Mouse (Mus musculus) lung, embryonic 15.5 days (tissue): Measurements from ENCODE around the gene Prrx1. TPM values are rescaled to one million over a fixed set of nuclear protein-coding genes. Genes with fewer than 3 reads are reported as not detected.
A peak's percentile ranks its signal among the peaks of the same experiment; 100 is the strongest.

ENCODE experiments used
- ATAC-seq: fragments of 200-750 bp; cut with Nextera tagmentation; 2 replicates; pipeline ENCODE4 v1.8.0; 2017; ENCODE audit warnings: moderate number of reproducible peaks, borderline replicate concordance; ENCODE audit not compliant: low FRiP score, low TSS enrichment; ENCODE audit errors: extremely low read depth
- H3K27ac ChIP-seq: fragments of 300-500 bp; sonication (generic); 2 replicates; pipeline ENCODE4 v1.5.1; 2015; ENCODE audit warnings: moderate library complexity, mild to moderate bottlenecking, inconsistent platforms
- H3K27me3 ChIP-seq: fragments of 300-500 bp; sonication (generic); 2 replicates; pipeline ENCODE4 v1.6.1; 2015; ENCODE audit warnings: inconsistent platforms
- H3K36me3 ChIP-seq: fragments of 300-500 bp; sonication (generic); 2 replicates; pipeline ENCODE4 v1.6.1; 2015; ENCODE audit warnings: inconsistent platforms
- H3K4me1 ChIP-seq: fragments of 300-500 bp; sonication (generic); 2 replicates; pipeline ENCODE4 v1.6.1; 2015; ENCODE audit warnings: inconsistent platforms
- H3K4me2 ChIP-seq: fragments of 300-500 bp; sonication (generic); 2 replicates; pipeline ENCODE4 v1.6.1; 2015; ENCODE audit warnings: inconsistent platforms, mild to moderate bottlenecking, moderate library complexity
- H3K4me3 ChIP-seq: fragments of 300-500 bp; sonication (generic); 2 replicates; pipeline ENCODE4 v1.5.1; 2015; ENCODE audit warnings: mild to moderate bottlenecking, inconsistent platforms
- H3K9ac ChIP-seq: fragments of 300-500 bp; sonication (generic); 2 replicates; pipeline ENCODE4 v1.6.1; 2015; ENCODE audit warnings: inconsistent platforms
- H3K9me3 ChIP-seq: fragments of 300-500 bp; sonication (generic); 2 replicates; pipeline ENCODE4 v1.6.1; 2016; ENCODE audit warnings: inconsistent platforms
- WGBS: fragments of 180-500 bp; shearing (Covaris S2); methylation state at CpG from one replicate; pipeline ENCODE4 v1.1.7; 2015; 5-methylcytosine and 5-hydroxymethylcytosine counted together
- polyA plus RNA-seq: library from polyadenylated mRNA; unstranded; fragments of >200 nt; fragmentation: Nextera tagmentation; extraction: Ambion mirVana; gene quantifications from 2 replicates; pipeline ENCODE4 v1.2.1, GENCODE M21; 2015

Gene Prrx1
- 10.6 and 11.5 TPM in 2 replicates for polyA plus RNA-seq

DNA sequence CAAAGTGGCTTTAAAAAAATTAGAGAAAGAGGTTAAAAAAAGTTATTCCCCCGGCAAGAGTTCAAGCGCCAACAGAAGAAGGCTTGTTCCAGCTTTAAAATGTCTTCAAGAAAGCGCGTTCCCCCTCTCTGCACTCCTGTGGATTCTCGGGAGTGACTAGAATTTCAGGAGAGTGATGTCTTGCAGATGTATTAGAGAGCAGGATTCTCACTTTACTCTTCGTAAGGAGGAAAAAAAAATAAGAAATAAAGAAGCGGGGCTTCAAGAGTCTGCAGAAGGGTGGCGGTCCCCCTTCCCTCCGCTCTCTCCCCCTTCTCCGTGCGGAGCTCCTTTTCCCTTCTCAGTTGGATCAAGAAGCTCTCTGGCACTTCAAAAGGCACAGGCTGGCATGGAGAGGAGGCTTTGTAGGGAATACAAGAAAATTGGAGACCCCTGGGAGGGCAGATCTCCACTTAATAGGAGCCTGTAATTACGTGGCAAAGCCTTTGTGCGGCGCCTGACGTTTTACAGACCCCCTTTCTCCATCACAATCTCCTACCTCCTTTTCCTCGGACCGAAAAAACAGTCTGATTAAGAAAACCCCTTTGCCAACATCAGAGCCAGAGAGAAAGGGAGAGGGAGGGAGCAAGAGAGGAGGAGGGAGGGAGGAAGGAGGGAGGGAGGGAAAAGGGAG, at the start of gene Prrx1:
Prrx1 (minus strand) TSS at position 610 of the 673 bp plus-strand sequence.
- peak within 1 kb of the TSS; percentile 78 for H3K27ac ChIP-seq
- under 1% methylated on average over 17 of the region's 17 CpGs for WGBS

GRCm38 (mm10) chr1:163362202-163362601, 48.7 kb upstream of the Prrx1 start:
- no peaks in the 10 kb centered on the region for H3K27me3 ChIP-seq
- H3K4me1 ChIP-seq = peaks cover 22% of the 10 kb centered on the region; the same call in 1 of the 2 replicates
- H3K9ac ChIP-seq = no peak overlapping the region
- no peak for ATAC-seq
- H3K36me3 ChIP-seq = no peaks in the 10 kb centered on the region
- H3K27ac ChIP-seq = peak overlapping the region; percentile 66
- H3K4me2 ChIP-seq = no peak overlapping the region
- H3K4me3 ChIP-seq = no peak overlapping the region
- no peaks in the 10 kb centered on the region for H3K9me3 ChIP-seq
- WGBS = 64% methylated on average over 8 of the region's 8 CpGs

More for the DNA sequence above, at the start of gene Prrx1:
- no peaks in the 10 kb centered on the region for H3K9me3 ChIP-seq
- H3K9ac ChIP-seq = peak within 1 kb of the TSS; percentile 41
- no peaks in the 10 kb centered on the region for H3K36me3 ChIP-seq
- H3K4me2 ChIP-seq = peak within 1 kb of the TSS; percentile 93
- peak within 1 kb of the TSS; percentile 57 for H3K4me3 ChIP-seq
- H3K27me3 ChIP-seq = peaks cover 85% of the 10 kb centered on the region
- ATAC-seq = peak; percentile 39; the same call in 1 of the 2 replicates
- peaks cover 34% of the 10 kb centered on the region for H3K4me1 ChIP-seq

DNA sequence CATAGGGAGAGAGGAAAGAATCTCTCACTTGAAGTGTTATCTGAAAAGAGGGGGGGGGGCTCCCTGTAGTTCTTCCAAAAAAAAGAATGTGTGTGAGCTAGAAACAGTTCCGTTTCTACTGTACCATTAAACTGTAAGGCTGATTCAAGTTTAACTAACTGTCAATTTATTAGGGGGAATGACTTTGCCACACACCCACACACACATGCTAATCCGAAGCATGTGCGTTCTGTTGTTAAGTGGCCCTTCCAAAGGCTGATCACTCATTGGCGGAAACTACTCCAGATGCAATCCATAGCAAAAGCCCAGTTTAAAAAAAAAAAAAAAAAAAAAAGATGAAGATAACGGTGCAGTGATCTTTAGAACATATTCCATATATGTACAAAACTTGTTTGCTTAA, 47.9 kb upstream of the Prrx1 start:
- Histone ChIP-seq H3K4me3 (no peak overlapping the region), H3K9ac (no peak overlapping the region), H3K27me3 (no peaks in the 10 kb centered on the region), H3K36me3 (no peaks in the 10 kb centered on the region), H3K4me1 (peaks cover 22% of the 10 kb centered on the region; the same call in 1 of the 2 replicates), H3K9me3 (no peaks in the 10 kb centered on the region), H3K4me2 (peak overlapping the region; percentile 10; the same call in 1 of the 2 replicates), H3K27ac (peak overlapping the region; percentile 44; the same call in 1 of the 2 replicates)
- WGBS = 54% methylated on average over 5 of the region's 5 CpGs
- ATAC-seq = peak; percentile 52; the same call in 1 of the 2 replicates

DNA sequence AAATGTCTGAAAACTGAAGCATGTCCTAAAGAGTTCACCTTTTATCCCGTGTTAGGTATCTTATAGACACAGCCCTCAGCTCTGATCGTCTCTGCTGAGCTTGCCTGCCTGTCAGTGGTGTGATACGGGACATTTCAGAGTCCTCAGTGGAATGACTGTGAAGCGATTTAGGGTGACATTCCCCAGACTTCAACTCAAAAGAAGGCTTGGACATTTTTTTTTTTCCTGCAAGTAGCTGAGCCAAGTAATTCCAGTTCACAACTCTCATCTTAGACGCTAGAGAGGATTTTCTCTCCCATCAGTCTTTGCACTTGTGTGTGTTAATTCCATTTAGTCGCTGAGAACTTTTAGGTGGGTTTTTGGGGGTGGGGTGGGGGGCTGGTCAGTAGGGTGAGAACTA, 47.3 kb upstream of the Prrx1 start:
- Histone ChIP-seq H3K9ac (no peak overlapping the region), H3K4me2 (peak overlapping the region; percentile 10; the same call in 1 of the 2 replicates), H3K9me3 (no peaks in the 10 kb centered on the region), H3K36me3 (no peaks in the 10 kb centered on the region), H3K27me3 (no peaks in the 10 kb centered on the region), H3K4me1 (peaks cover 22% of the 10 kb centered on the region; the same call in 1 of the 2 replicates), H3K4me3 (no peak overlapping the region), H3K27ac (peak overlapping the region; percentile 44; the same call in 1 of the 2 replicates)
- no peak for ATAC-seq
- whole genome bisulfite sequencing = 32% methylated on average over 6 of the region's 6 CpGs

GRCm38 (mm10) chr1:163359521-163359920, 46.0 kb upstream of the Prrx1 start:
- Histone ChIP-seq H3K36me3 (no peaks in the 10 kb centered on the region), H3K9ac (no peak overlapping the region), H3K27ac (no peak overlapping the region), H3K4me1 (peaks cover 22% of the 10 kb centered on the region; the same call in 1 of the 2 replicates), H3K9me3 (no peaks in the 10 kb centered on the region), H3K4me3 (no peak overlapping the region), H3K4me2 (no peak overlapping the region), H3K27me3 (no peaks in the 10 kb centered on the region)
- 84% methylated on average over 3 of the region's 3 CpGs for WGBS
- ATAC-seq = no peak

DNA sequence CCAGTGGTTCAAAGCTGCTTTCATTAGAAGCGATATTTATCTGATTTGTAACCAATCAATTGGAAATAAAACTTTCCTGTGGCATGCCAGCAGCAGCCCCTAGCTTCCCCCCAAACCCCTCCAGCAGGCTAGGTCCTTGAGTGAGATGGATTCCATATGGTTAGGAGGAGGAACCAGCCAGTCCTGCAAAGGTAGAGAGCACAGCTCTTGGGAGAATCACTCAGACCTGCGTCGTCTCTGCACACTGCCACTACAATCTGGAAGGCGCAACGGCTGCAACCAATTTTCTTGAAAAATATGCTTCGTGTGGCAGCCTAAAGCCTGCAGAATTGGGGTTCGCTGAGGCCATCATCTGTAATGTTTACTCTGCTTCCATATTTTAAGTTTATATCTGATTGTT, 44.7 kb upstream of the Prrx1 start:
- Histone ChIP-seq H3K27me3 (no peaks in the 10 kb centered on the region), H3K9me3 (no peaks in the 10 kb centered on the region), H3K27ac (no peak overlapping the region), H3K36me3 (no peaks in the 10 kb centered on the region), H3K4me3 (no peak overlapping the region), H3K9ac (no peak overlapping the region), H3K4me1 (peaks cover 22% of the 10 kb centered on the region; the same call in 1 of the 2 replicates), H3K4me2 (no peak overlapping the region)
- 30% methylated on average over 7 of the region's 7 CpGs for WGBS
- no peak for ATAC-seq

DNA sequence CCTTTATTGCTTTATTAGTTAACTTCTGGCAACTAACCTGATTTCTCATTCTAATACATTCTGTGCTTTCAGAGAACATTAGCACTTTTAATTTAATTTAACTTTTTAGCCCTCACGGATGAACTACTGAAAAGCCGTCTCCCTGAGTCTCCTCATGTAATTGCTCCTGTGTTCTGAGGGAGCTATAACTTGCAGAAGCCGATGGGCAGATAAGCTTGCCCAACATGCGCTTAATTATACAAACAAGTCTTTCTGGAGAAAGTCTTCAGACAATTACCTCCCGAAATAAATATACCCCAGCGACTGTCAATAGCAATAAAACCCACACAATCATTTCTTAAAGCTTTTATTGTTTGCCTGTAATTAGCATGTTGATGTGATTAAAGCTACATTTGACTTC, 44.2 kb upstream of the Prrx1 start:
- no peak overlapping the region for H3K27ac ChIP-seq
- H3K36me3 ChIP-seq = no peaks in the 10 kb centered on the region
- H3K9ac ChIP-seq = no peak overlapping the region
- no peak overlapping the region for H3K4me2 ChIP-seq
- no peaks in the 10 kb centered on the region for H3K27me3 ChIP-seq
- ATAC-seq = no peak
- no peak overlapping the region for H3K4me3 ChIP-seq
- peaks cover 22% of the 10 kb centered on the region; the same call in 1 of the 2 replicates for H3K4me1 ChIP-seq
- 44% methylated on average over 6 of the region's 6 CpGs for WGBS
- no peaks in the 10 kb centered on the region for H3K9me3 ChIP-seq

DNA sequence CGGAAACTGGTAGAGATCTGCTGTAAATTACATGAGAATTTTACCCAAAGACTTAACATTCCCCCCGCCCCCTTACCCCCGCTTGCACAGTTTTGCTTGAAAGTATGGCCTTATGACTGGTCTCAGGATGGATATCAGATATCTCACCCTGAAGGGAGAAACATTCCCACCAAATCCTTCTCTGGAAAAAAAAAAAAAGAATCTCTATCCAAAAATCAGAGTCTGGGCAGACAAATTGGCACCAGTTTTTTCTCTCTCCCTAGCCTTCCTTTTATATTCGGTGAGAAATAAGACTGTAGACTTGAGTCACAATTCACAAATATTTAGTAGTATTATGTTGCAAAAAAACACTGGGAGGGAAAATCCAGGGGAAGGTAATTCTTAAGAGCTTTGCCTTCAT, 42.7 kb upstream of the Prrx1 start:
- H3K27me3 ChIP-seq = no peaks in the 10 kb centered on the region
- WGBS = 64% methylated on average over 4 of the region's 4 CpGs
- no peak overlapping the region for H3K9ac ChIP-seq
- no peak for ATAC-seq
- no peaks in the 10 kb centered on the region for H3K36me3 ChIP-seq
- no peak overlapping the region for H3K4me3 ChIP-seq
- H3K9me3 ChIP-seq = no peaks in the 10 kb centered on the region
- H3K27ac ChIP-seq = no peak overlapping the region
- H3K4me2 ChIP-seq = no peak overlapping the region
- H3K4me1 ChIP-seq = peaks cover 12% of the 10 kb centered on the region; the same call in 1 of the 2 replicates

- 21% methylated on average over 3 of the region's 3 CpGs for WGBS
- no peak overlapping the region for H3K9ac ChIP-seq
- H3K36me3 ChIP-seq = no peaks in the 10 kb centered on the region
- H3K4me3 ChIP-seq = no peak overlapping the region
- H3K4me2 ChIP-seq = no peak overlapping the region
- ATAC-seq = no peak
- H3K27me3 ChIP-seq = no peaks in the 10 kb centered on the region
- peaks cover 8% of the 10 kb centered on the region; the same call in 1 of the 2 replicates for H3K4me1 ChIP-seq
- H3K9me3 ChIP-seq = no peaks in the 10 kb centered on the region
- H3K27ac ChIP-seq = no peak overlapping the region
Observed at GRCm38 (mm10) chr1:163355626-163356156, 42.2 kb upstream of the Prrx1 start.

DNA sequence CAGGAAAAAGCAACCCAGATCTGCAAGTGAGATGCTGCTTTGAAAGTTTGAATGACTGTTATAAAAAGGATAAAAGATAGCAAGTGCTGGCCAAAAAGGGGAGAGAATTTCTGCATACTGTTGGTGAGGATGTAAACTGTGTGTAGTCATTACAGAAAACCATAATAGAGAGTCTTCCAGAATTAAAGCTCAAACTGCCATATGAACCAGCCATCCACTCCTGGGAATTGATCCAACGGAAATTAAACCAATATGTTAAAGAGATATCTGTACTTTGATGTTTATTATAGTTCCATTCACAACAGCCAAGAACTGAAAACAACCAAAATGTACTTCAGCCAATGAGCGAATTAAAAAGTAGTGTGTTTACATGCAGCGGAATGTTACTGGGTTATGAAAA, 37.5 kb upstream of the Prrx1 start:
- Histone ChIP-seq H3K4me3 (no peak overlapping the region), H3K4me1 (no peaks in the 10 kb centered on the region), H3K9ac (no peak overlapping the region), H3K27me3 (no peaks in the 10 kb centered on the region), H3K27ac (no peak overlapping the region), H3K9me3 (no peaks in the 10 kb centered on the region), H3K4me2 (no peak overlapping the region), H3K36me3 (no peaks in the 10 kb centered on the region)
- 59% methylated on average over 3 of the region's 3 CpGs for WGBS
- ATAC-seq = no peak

DNA sequence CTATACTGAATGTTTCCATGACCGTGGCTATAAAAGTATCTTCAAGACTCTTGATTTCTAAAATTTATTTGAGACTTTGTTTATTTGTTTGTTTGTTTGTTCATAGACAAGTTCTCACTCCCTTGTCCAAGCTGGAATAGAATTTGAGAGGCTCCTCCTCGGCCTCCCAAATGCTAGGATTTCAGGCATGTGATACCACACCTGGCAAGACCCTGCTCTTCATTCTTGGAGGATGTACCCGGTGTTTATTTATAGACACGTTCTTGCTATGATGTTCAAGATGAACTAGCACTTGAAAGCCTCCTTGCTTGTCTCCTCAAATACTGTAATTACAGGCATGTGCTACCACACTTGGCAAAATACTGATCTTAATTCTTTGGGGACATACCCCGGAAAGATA, 32.0 kb upstream of the Prrx1 start:
- H3K4me2 ChIP-seq = no peak overlapping the region
- ATAC-seq = no peak
- no peaks in the 10 kb centered on the region for H3K9me3 ChIP-seq
- 74% methylated on average over 5 of the region's 5 CpGs for WGBS
- H3K27ac ChIP-seq = no peak overlapping the region
- no peak overlapping the region for H3K9ac ChIP-seq
- H3K36me3 ChIP-seq = no peaks in the 10 kb centered on the region
- no peaks in the 10 kb centered on the region for H3K27me3 ChIP-seq
- no peak overlapping the region for H3K4me3 ChIP-seq
- H3K4me1 ChIP-seq = no peaks in the 10 kb centered on the region

DNA sequence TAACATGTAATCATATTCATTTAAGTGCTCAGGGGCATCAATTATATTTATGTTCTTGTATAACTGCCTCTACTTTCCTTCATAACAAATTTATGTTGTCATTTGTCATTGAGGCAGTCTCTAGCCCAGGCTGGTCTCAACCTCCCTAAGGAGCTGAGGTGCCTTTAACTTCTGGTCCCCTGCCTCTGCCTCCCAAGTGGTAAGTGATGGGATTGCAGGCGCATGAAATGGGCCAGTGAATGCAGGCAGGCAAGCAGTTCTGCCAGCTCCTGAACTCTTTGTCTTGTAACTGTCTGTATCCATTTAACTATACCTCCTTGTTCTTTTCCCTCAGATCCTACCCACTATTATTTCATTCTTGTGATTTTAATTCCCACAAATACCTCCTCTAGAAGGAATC, 31.4 kb upstream of the Prrx1 start:
- Histone ChIP-seq H3K9me3 (no peaks in the 10 kb centered on the region), H3K4me1 (no peaks in the 10 kb centered on the region), H3K4me3 (no peak overlapping the region), H3K4me2 (no peak overlapping the region), H3K9ac (no peak overlapping the region), H3K27ac (no peak overlapping the region), H3K36me3 (no peaks in the 10 kb centered on the region), H3K27me3 (no peaks in the 10 kb centered on the region)
- 41% methylated on average over 1 of the region's 1 CpGs for WGBS
- ATAC-seq = no peak
